Mouse (Mus musculus) CH12.LX (cell line): ENCODE data around the gene Prkcd. TPM values are rescaled to one million over a fixed set of nuclear protein-coding genes. Genes with fewer than 3 reads are reported as not detected.

ENCODE experiments used
- DNase-seq: peaks from one replicate; pipeline ENCODE4 v3.0.0-alpha.2; 2013; ENCODE audit errors: extremely low read depth
- H3K27ac ChIP-seq: 2 replicates; pipeline ENCODE4 v1.5.1; 2012; ENCODE audit warnings: low read depth, mild to moderate bottlenecking, control low read depth, moderate library complexity; ENCODE audit not compliant: insufficient read depth
- H3K27me3 ChIP-seq: replicated peaks from 2 replicates; pipeline ENCODE3; 2012; ENCODE audit warnings: inconsistent platforms
- H3K36me3 ChIP-seq, 2 experiments: replicated peaks in 1 of 2; 2 replicates each; pipeline versions ENCODE3 to v1.6.1; 2012; ENCODE audit warnings: inconsistent platforms in 1 of 2, low read length in 1 of 2, mild to moderate bottlenecking in 1 of 2, mixed read lengths in 1 of 2, moderate library complexity in 1 of 2; ENCODE audit not compliant: control insufficient read depth in 1 of 2, insufficient read depth in 1 of 2
- H3K4me1 ChIP-seq, 2 experiments: 2 replicates each; pipeline ENCODE4 v1.6.1; 2012; ENCODE audit warnings: inconsistent platforms in 1 of 2, moderate library complexity in 1 of 2; ENCODE audit not compliant: insufficient read depth in 2 of 2, control insufficient read depth in 1 of 2
- H3K4me2 ChIP-seq: 2 replicates; pipeline ENCODE4 v1.6.1; 2012; ENCODE audit warnings: low read depth, mild to moderate bottlenecking, control low read depth; ENCODE audit not compliant: poor library complexity, insufficient read depth, severe bottlenecking
- H3K4me3 ChIP-seq, 3 experiments: fragments of 150-350 bp in 1 of 3; sonication (generic) in 1 of 3; replicated peaks in 1 of 3; 2 replicates each; pipeline versions ENCODE3 to v1.5.1; 2011 to 2012; ENCODE audit warnings: low read depth in 2 of 3, low read length in 2 of 3, mild to moderate bottlenecking in 2 of 3, moderate library complexity in 2 of 3, control low read depth in 1 of 3, improper control_type of control experiment in 1 of 3, inconsistent platforms in 1 of 3, mixed read lengths in 1 of 3; ENCODE audit not compliant: poor library complexity in 1 of 3
- H3K79me2 ChIP-seq: replicated peaks from 2 replicates; pipeline ENCODE4 v1.6.1; 2012; ENCODE audit warnings: mild to moderate bottlenecking, moderate library complexity; ENCODE audit not compliant: control insufficient read depth, poor library complexity, insufficient read depth, severe bottlenecking; ENCODE audit errors: extremely low read depth
- H3K9ac ChIP-seq: 2 replicates; pipeline ENCODE4 v1.6.1; 2012; ENCODE audit warnings: low read depth, mild to moderate bottlenecking, control low read depth, moderate library complexity; ENCODE audit not compliant: insufficient read depth
- H3K9me3 ChIP-seq: replicated peaks from 2 replicates; pipeline ENCODE3; 2012; ENCODE audit warnings: low read length, inconsistent platforms, mixed read lengths
- BHLHE40 ChIP-seq: IDR thresholded peaks from 2 replicates; pipeline ENCODE4 v1.6.1; 2011; ENCODE audit warnings: mild to moderate bottlenecking, low read depth, low read length, improper control_type of control experiment
- CHD1 ChIP-seq: IDR thresholded peaks from 2 replicates; pipeline ENCODE4 v1.6.1; 2012; ENCODE audit warnings: low read depth, low read length, improper control_type of control experiment, inconsistent platforms
- CTCF ChIP-seq, 2 experiments: IDR thresholded peaks in 1 of 2; conservative IDR thresholded peaks in 1 of 2; 2 replicates each; pipeline ENCODE4 v1.5.1; 2011 to 2012; ENCODE audit warnings: low read depth in 2 of 2, low read length in 2 of 2, improper control_type of control experiment in 1 of 2, inconsistent platforms in 1 of 2, mild to moderate bottlenecking in 1 of 2, moderate library complexity in 1 of 2
- E2F4 ChIP-seq: IDR thresholded peaks from 2 replicates; pipeline ENCODE4 v1.6.1; 2011; ENCODE audit warnings: low read depth, low read length, improper control_type of control experiment; ENCODE audit not compliant: insufficient replicate concordance
- ELF1 ChIP-seq: IDR thresholded peaks from 2 replicates; pipeline ENCODE4 v1.6.1; 2014; ENCODE audit warnings: low read depth, mild to moderate bottlenecking, inconsistent platforms, low read length, improper control_type of control experiment
- EP300 ChIP-seq: IDR thresholded peaks from 2 replicates; pipeline ENCODE4 v1.6.1; 2011; ENCODE audit warnings: low read length, improper control_type of control experiment
- ETS1 ChIP-seq: conservative IDR thresholded peaks from 2 replicates; pipeline ENCODE4 v1.6.1; 2012; ENCODE audit warnings: low read depth, mild to moderate bottlenecking, inconsistent platforms, low read length, improper control_type of control experiment, moderate library complexity
- GABPA ChIP-seq: IDR thresholded peaks from 2 replicates; pipeline ENCODE4 v1.6.1; 2012; ENCODE audit warnings: low read depth, low read length, improper control_type of control experiment, inconsistent platforms; ENCODE audit not compliant: insufficient replicate concordance
- HCFC1 ChIP-seq: IDR thresholded peaks from 2 replicates; pipeline ENCODE4 v1.6.1; 2012; ENCODE audit warnings: low read depth, mild to moderate bottlenecking, inconsistent platforms, low read length, improper control_type of control experiment
- IRF4 ChIP-seq: IDR thresholded peaks from 2 replicates; pipeline ENCODE4 v1.6.1; 2014; ENCODE audit warnings: low read depth, mild to moderate bottlenecking, inconsistent platforms, low read length, improper control_type of control experiment
- JUND ChIP-seq: conservative IDR thresholded peaks from 2 replicates; pipeline ENCODE4 v1.6.1; 2011; ENCODE audit warnings: low read depth, low read length, improper control_type of control experiment
- KAT2A ChIP-seq: IDR thresholded peaks from 2 replicates; pipeline ENCODE4 v1.6.1; 2012; ENCODE audit warnings: low read length, improper control_type of control experiment, inconsistent platforms; ENCODE audit not compliant: insufficient replicate concordance
- MAX ChIP-seq: IDR thresholded peaks from 2 replicates; pipeline ENCODE4 v1.6.1; 2011; ENCODE audit warnings: low read length, improper control_type of control experiment
- MAZ ChIP-seq: IDR thresholded peaks from 2 replicates; pipeline ENCODE4 v1.6.1; 2012; ENCODE audit warnings: low read depth, mild to moderate bottlenecking, inconsistent platforms, low read length, improper control_type of control experiment, moderate library complexity
- MEF2A ChIP-seq: IDR thresholded peaks from 2 replicates; pipeline ENCODE4 v1.6.1; 2014; ENCODE audit warnings: low read depth, mild to moderate bottlenecking, inconsistent platforms, low read length, improper control_type of control experiment, borderline replicate concordance
- MXI1 ChIP-seq: IDR thresholded peaks from 2 replicates; pipeline ENCODE4 v1.6.1; 2011; ENCODE audit warnings: mild to moderate bottlenecking, low read depth, low read length, improper control_type of control experiment
- MYC ChIP-seq: IDR thresholded peaks from 2 replicates; pipeline ENCODE4 v1.6.1; 2011; ENCODE audit warnings: low read depth, mild to moderate bottlenecking, improper control_type of control experiment, low read length
- NELFE ChIP-seq: IDR thresholded peaks from 2 replicates; pipeline ENCODE4 v1.6.1; 2011; ENCODE audit warnings: low read depth, low read length, improper control_type of control experiment
- NRF1 ChIP-seq: IDR thresholded peaks from 2 replicates; pipeline ENCODE4 v1.6.1; 2014; ENCODE audit warnings: low read depth, mild to moderate bottlenecking, inconsistent platforms, low read length, improper control_type of control experiment, moderate library complexity
- PAX5 ChIP-seq: IDR thresholded peaks from 2 replicates; pipeline ENCODE4 v1.6.1; 2012; ENCODE audit warnings: low read length, inconsistent platforms, mixed read lengths
- POLR2A ChIP-seq: IDR thresholded peaks from 2 replicates; pipeline ENCODE4 v1.6.1; 2011; ENCODE audit warnings: low read depth, mild to moderate bottlenecking, improper control_type of control experiment, low read length
- POLR2AphosphoS2 ChIP-seq: IDR thresholded peaks from 2 replicates; pipeline ENCODE4 v1.6.1; 2011; ENCODE audit warnings: low read depth, low read length, improper control_type of control experiment
- RAD21 ChIP-seq: IDR thresholded peaks from 2 replicates; pipeline ENCODE4 v1.6.1; 2011; ENCODE audit warnings: low read depth, mild to moderate bottlenecking, low read length, improper control_type of control experiment, moderate library complexity
- RCOR1 ChIP-seq: conservative IDR thresholded peaks from 2 replicates; pipeline ENCODE4 v1.6.1; 2012; ENCODE audit warnings: low read depth, mild to moderate bottlenecking, inconsistent platforms, low read length, improper control_type of control experiment
- SIN3A ChIP-seq: IDR thresholded peaks from 2 replicates; pipeline ENCODE4 v1.6.1; 2012; ENCODE audit warnings: low read length, improper control_type of control experiment, inconsistent platforms
- TBP ChIP-seq: conservative IDR thresholded peaks from 2 replicates; pipeline ENCODE4 v1.6.1; 2011; ENCODE audit warnings: low read depth, low read length, improper control_type of control experiment
- USF1 ChIP-seq: IDR thresholded peaks from 2 replicates; pipeline ENCODE4 v1.6.1; 2014; ENCODE audit warnings: low read depth, mild to moderate bottlenecking, inconsistent platforms, low read length, improper control_type of control experiment
- USF2 ChIP-seq: conservative IDR thresholded peaks from 2 replicates; pipeline ENCODE4 v1.6.1; 2011; ENCODE audit warnings: low read depth, low read length, improper control_type of control experiment
- ZKSCAN1 ChIP-seq: IDR thresholded peaks from 2 replicates; pipeline ENCODE4 v1.6.1; 2012; ENCODE audit warnings: low read depth, inconsistent platforms, low read length, improper control_type of control experiment, borderline replicate concordance
- ZNF384 ChIP-seq: IDR thresholded peaks from 2 replicates; pipeline ENCODE4 v1.6.1; 2012; ENCODE audit warnings: low read depth, low read length, improper control_type of control experiment, inconsistent platforms
- dilution Hi-C: fragments of 300-500 bp; cut with MboI; formaldehyde crosslinking; loops from 2 replicates; pipeline ENCODE4 v1.14.3; 2020; ENCODE audit warnings: low sequenced_read_pairs; ENCODE audit not compliant: extremely low pct_unique_long_range_greater_than_20kb, extremely low pct_ligation_motif_present
- in situ Hi-C: fragments of 300-500 bp; cut with MboI; formaldehyde crosslinking; loops from 3 replicates; pipeline ENCODE4 v1.14.3; 2019; ENCODE audit warnings: low sequenced_read_pairs, low pct_ligation_motif_present, low pct_unique_long_range_greater_than_20kb, mixed read lengths
- polyA plus RNA-seq: library from polyadenylated mRNA; unstranded; fragments of >175 nt; gene quantifications from 2 replicates; pipeline ENCODE4 v1.2.1, GENCODE M21; 2012; ENCODE audit warnings: low read depth; ENCODE audit not compliant: insufficient read length
- total RNA-seq, 2 experiments: library from RNA; depleted of rRNA; stranded (reverse); fragments of 300-350 nt in 1 of 2; fragments of >200 nt in 1 of 2; gene quantifications; 2 replicates each; pipeline ENCODE4 v1.2.3; 2012 to 2014

Prkcd gene
- total and polyA plus RNA-seq, 3 experiments: 109 to 186 (median 122) TPM

GRCm38 (mm10) chr14:30612962-30613715 is 12.9 kb downstream of the Prkcd start:
- TF ChIP-seq RCOR1 (no peak), USF2 (no peak), POLR2A (no peak), CHD1 (no peak), MYC (no peak), IRF4 (no peak), ETS1 (no peak), SIN3A (no peak), BHLHE40 (no peak), TBP (no peak), KAT2A (no peak), EP300 (no peak), MAZ (no peak)
- in situ Hi-C loops: no loop called here
- dilution Hi-C loops: no loop called here
- Histone ChIP-seq H3K27ac (peak overlapping the region; percentile 43), H3K27me3 (no peaks in the 10 kb centered on the region), H3K36me3 (peaks cover 40 to 95% of the 10 kb centered on the region in 2 experiments), H3K4me1 (peaks cover 84 to 100% of the 10 kb centered on the region in 2 experiments), H3K79me2 (peaks cover 62% of the 10 kb centered on the region), H3K4me3 (no peak overlapping the region), H3K9me3 (no peaks in the 10 kb centered on the region), H3K4me2 (0 out of 2 replicates have a peak overlapping the region, but pooled peaks have one; percentile 0), H3K9ac (no peak overlapping the region)
- no peak for DNase-seq

DNA sequence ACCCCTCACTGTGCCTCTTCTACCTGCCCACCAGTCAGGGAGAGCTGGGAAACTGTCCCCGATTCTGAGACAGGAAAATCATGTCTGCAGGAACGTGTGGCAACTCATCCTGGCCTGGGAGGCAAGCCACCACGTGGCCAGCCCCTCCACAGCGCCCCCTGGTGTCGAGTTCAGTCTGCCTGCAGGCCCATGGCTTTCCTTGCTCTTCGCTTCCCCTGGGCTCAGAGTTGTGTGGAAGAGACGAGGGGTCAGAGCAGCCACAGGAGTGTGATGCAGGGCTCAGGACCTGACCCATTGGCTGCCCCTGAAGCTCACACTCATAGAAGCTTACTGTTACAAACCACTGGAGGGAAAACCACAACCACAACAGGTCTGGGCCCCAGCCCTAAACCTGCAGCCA is 13.5 kb downstream of the Prkcd start:
- Histone ChIP-seq H3K4me2 (0 out of 2 replicates have a peak overlapping the region, but pooled peaks have one; percentile 0), H3K9me3 (no peaks in the 10 kb centered on the region), H3K4me1 (peaks cover 84 to 99% of the 10 kb centered on the region in 2 experiments), H3K4me3 (no peak overlapping the region), H3K27ac (peak overlapping the region; percentile 43), H3K27me3 (no peaks in the 10 kb centered on the region), H3K79me2 (peaks cover 56% of the 10 kb centered on the region), H3K9ac (no peak overlapping the region), H3K36me3 (peaks cover 41 to 92% of the 10 kb centered on the region in 2 experiments)
- peak; percentile 85 for DNase-seq
- in situ Hi-C loops: no loop called here
- dilution Hi-C loops: no loop called here
- TF ChIP-seq NRF1 (no peak), E2F4 (no peak), CHD1 (no peak), RAD21 (peak; percentile 43), MAX (peak; percentile 100), RCOR1 (no peak), HCFC1 (no peak), ZKSCAN1 (no peak), IRF4 (peak; percentile 33; the same call in 1 of the 2 replicates), USF1 (peak; percentile 87), CTCF (conservative IDR thresholded peaks at IDR 0.05 in 1 of 2, IDR thresholded peaks at IDR 0.05 in 1 of 2; ENCODE audit: low read depth in 2 of 2, low read length in 2 of 2) (peak; percentile 83 to 87), MYC (peak; percentile 100), POLR2AphosphoS2 (no peak), MXI1 (peak; percentile 98), BHLHE40 (peak; percentile 61), POLR2A (peak; percentile 31; the same call in 1 of the 2 replicates), ETS1 (no peak; the same call in 1 of the 2 replicates), KAT2A (no peak), ZNF384 (no peak), JUND (no peak), NELFE (peak; percentile 14; the same call in 1 of the 2 replicates), ELF1 (peak; percentile 36; the same call in 1 of the 2 replicates), GABPA (no peak), EP300 (no peak), MEF2A (no peak), MAZ (no peak), PAX5 (no peak)
